Mouse (Mus musculus): ENCODE data around the gene Ech1. TPM values are rescaled to one million over a fixed set of nuclear protein-coding genes. Genes with fewer than 3 reads are reported as not detected.
A peak's percentile ranks its signal among the peaks of the same experiment; 100 is the strongest.

Gene Ech1
- polyA plus RNA-seq, 1 experiment from 2014 or later, result 91.4 TPM

GRCm38 (mm10) chr7:28792391-28793185 is 32.4 kb upstream of the Ech1 start:
- peaks cover 9% of the 10 kb centered on the region for H3K4me1 ChIP-seq
- 82% methylated on average over 14 of the region's 14 CpGs for WGBS

GRCm38 (mm10) chr7:28793834-28794233 is 31.2 kb upstream of the Ech1 start:
- no peak overlapping the region for H3K4me2 ChIP-seq
- 51% methylated on average over 2 of the region's 2 CpGs for WGBS
- no peaks in the 10 kb centered on the region for H3K27me3 ChIP-seq (replicated peaks)
- H3K9me3 ChIP-seq (replicated peaks), result no peaks in the 10 kb centered on the region
- ATAC-seq (ENCODE audit: low FRiP score), result no peak
- H3K4me3 ChIP-seq (replicated peaks), result no peak overlapping the region
- no peaks in the 10 kb centered on the region for H3K36me3 ChIP-seq
- H3K4me1 ChIP-seq, result peaks cover 9% of the 10 kb centered on the region
- H3K9ac ChIP-seq (replicated peaks), result no peak overlapping the region
- H3K27ac ChIP-seq (replicated peaks), result no peak overlapping the region

More at GRCm38 (mm10) chr7:28792391-28793185, 32.4 kb upstream of the Ech1 start:
- H3K4me2 ChIP-seq, result no peak overlapping the region
- peaks cover 8% of the 10 kb centered on the region; the same call in 1 of the 2 replicates for H3K36me3 ChIP-seq
- H3K27me3 ChIP-seq (replicated peaks), result no peaks in the 10 kb centered on the region
- H3K4me3 ChIP-seq (replicated peaks), result no peak overlapping the region
- no peak overlapping the region for H3K9ac ChIP-seq (replicated peaks)
- ATAC-seq (ENCODE audit: low FRiP score), result no peak
- no peak overlapping the region for H3K27ac ChIP-seq (replicated peaks)
- H3K9me3 ChIP-seq (replicated peaks), result no peaks in the 10 kb centered on the region

- Histone ChIP-seq H3K36me3 (no peaks in the 10 kb centered on the region), H3K4me2 (no peak overlapping the region), H3K9ac (replicated peaks) (no peak overlapping the region), H3K27me3 (replicated peaks) (no peaks in the 10 kb centered on the region), H3K27ac (replicated peaks) (no peak overlapping the region), H3K4me3 (replicated peaks) (no peak overlapping the region), H3K9me3 (replicated peaks) (no peaks in the 10 kb centered on the region), H3K4me1 (peaks cover 9% of the 10 kb centered on the region)
- ATAC-seq (ENCODE audit: low FRiP score), result no peak
- 82% methylated on average over 3 of the region's 3 CpGs for WGBS
These were observed 30.5 kb upstream of the Ech1 start for GRCm38 (mm10) chr7:28794496-28794895.

GRCm38 (mm10) chr7:28795832-28796231 is 29.2 kb upstream of the Ech1 start:
- Histone ChIP-seq H3K4me1 (peaks cover 9% of the 10 kb centered on the region), H3K9ac (replicated peaks) (no peak overlapping the region), H3K36me3 (no peaks in the 10 kb centered on the region), H3K4me3 (replicated peaks) (no peak overlapping the region), H3K27ac (replicated peaks) (no peak overlapping the region), H3K27me3 (replicated peaks) (no peaks in the 10 kb centered on the region), H3K4me2 (peak overlapping the region; percentile 43; the same call in 1 of the 2 replicates), H3K9me3 (replicated peaks) (no peaks in the 10 kb centered on the region)
- 80% methylated on average over 15 of the region's 15 CpGs for WGBS
- ATAC-seq (ENCODE audit: low FRiP score), result no peak

- H3K4me3 ChIP-seq (replicated peaks), result no peak overlapping the region
- peak overlapping the region; percentile 43 for H3K4me2 ChIP-seq
- peaks cover 9% of the 10 kb centered on the region for H3K4me1 ChIP-seq
- H3K27ac ChIP-seq (replicated peaks), result no peak overlapping the region
- WGBS, result 18% methylated on average over 32 of the region's 32 CpGs
- ATAC-seq (ENCODE audit: low FRiP score), result peak; percentile 65
- no peak overlapping the region for H3K9ac ChIP-seq (replicated peaks)
- no peaks in the 10 kb centered on the region for H3K9me3 ChIP-seq (replicated peaks)
- no peaks in the 10 kb centered on the region for H3K27me3 ChIP-seq (replicated peaks)
- H3K36me3 ChIP-seq, result no peaks in the 10 kb centered on the region
These were observed 28.4 kb upstream of the Ech1 start for GRCm38 (mm10) chr7:28796562-28796975.

- Histone ChIP-seq H3K27me3 (replicated peaks) (no peaks in the 10 kb centered on the region), H3K4me1 (peaks cover 17% of the 10 kb centered on the region), H3K4me3 (replicated peaks) (no peak overlapping the region), H3K27ac (replicated peaks) (no peak overlapping the region), H3K4me2 (no peak overlapping the region), H3K9ac (replicated peaks) (no peak overlapping the region), H3K9me3 (replicated peaks) (no peaks in the 10 kb centered on the region), H3K36me3 (no peaks in the 10 kb centered on the region)
- ATAC-seq (ENCODE audit: low FRiP score), result no peak
- 95% methylated on average over 9 of the region's 9 CpGs for WGBS
These were observed 25.0 kb upstream of the Ech1 start for GRCm38 (mm10) chr7:28799994-28800393.

- Histone ChIP-seq H3K4me2 (no peak overlapping the region), H3K9ac (replicated peaks) (no peak overlapping the region), H3K4me1 (peaks cover 14% of the 10 kb centered on the region), H3K27ac (replicated peaks) (peak overlapping the region; percentile 74), H3K36me3 (no peaks in the 10 kb centered on the region), H3K27me3 (replicated peaks) (no peaks in the 10 kb centered on the region), H3K4me3 (replicated peaks) (no peak overlapping the region), H3K9me3 (replicated peaks) (no peaks in the 10 kb centered on the region)
- 68% methylated on average over 3 of the region's 3 CpGs for WGBS
- no peak for ATAC-seq (ENCODE audit: low FRiP score)
These were observed 23.6 kb upstream of the Ech1 start for GRCm38 (mm10) chr7:28801451-28801850.

GRCm38 (mm10) chr7:28801901-28802670 is 22.9 kb upstream of the Ech1 start:
- Histone ChIP-seq H3K9ac (replicated peaks) (no peak overlapping the region), H3K9me3 (replicated peaks) (no peaks in the 10 kb centered on the region), H3K36me3 (no peaks in the 10 kb centered on the region), H3K4me1 (peaks cover 8% of the 10 kb centered on the region), H3K27me3 (replicated peaks) (no peaks in the 10 kb centered on the region), H3K27ac (replicated peaks) (peak overlapping the region; percentile 74), H3K4me2 (no peak overlapping the region), H3K4me3 (replicated peaks) (no peak overlapping the region)
- 15% methylated on average over 10 of the region's 10 CpGs for WGBS
- no peak for ATAC-seq (ENCODE audit: low FRiP score)

GRCm38 (mm10) chr7:28802846-28803588 is 22.0 kb upstream of the Ech1 start:
- Histone ChIP-seq H3K4me3 (replicated peaks) (no peak overlapping the region), H3K9ac (replicated peaks) (no peak overlapping the region), H3K27ac (replicated peaks) (peak overlapping the region; percentile 74), H3K27me3 (replicated peaks) (no peaks in the 10 kb centered on the region), H3K4me1 (peaks cover 14% of the 10 kb centered on the region), H3K9me3 (replicated peaks) (no peaks in the 10 kb centered on the region), H3K4me2 (no peak overlapping the region), H3K36me3 (no peaks in the 10 kb centered on the region)
- WGBS, result 10% methylated on average over 10 of the region's 10 CpGs
- no peak for ATAC-seq (ENCODE audit: low FRiP score)

GRCm38 (mm10) chr7:28803756-28804155 is 21.3 kb upstream of the Ech1 start:
- H3K27ac ChIP-seq (replicated peaks), result peak overlapping the region; percentile 74; the same call in 1 of the 2 replicates
- 39% methylated on average over 4 of the region's 4 CpGs for WGBS
- H3K9me3 ChIP-seq (replicated peaks), result no peaks in the 10 kb centered on the region
- peaks cover 18% of the 10 kb centered on the region for H3K4me1 ChIP-seq
- no peak overlapping the region for H3K9ac ChIP-seq (replicated peaks)
- H3K27me3 ChIP-seq (replicated peaks), result no peaks in the 10 kb centered on the region
- H3K4me3 ChIP-seq (replicated peaks), result no peak overlapping the region
- no peak for ATAC-seq (ENCODE audit: low FRiP score)
- no peaks in the 10 kb centered on the region for H3K36me3 ChIP-seq
- H3K4me2 ChIP-seq, result no peak overlapping the region

- Histone ChIP-seq H3K9me3 (replicated peaks) (no peaks in the 10 kb centered on the region), H3K4me1 (peaks cover 20% of the 10 kb centered on the region), H3K4me3 (replicated peaks) (no peak overlapping the region), H3K27ac (replicated peaks) (no peak overlapping the region), H3K27me3 (replicated peaks) (no peaks in the 10 kb centered on the region), H3K36me3 (no peaks in the 10 kb centered on the region), H3K9ac (replicated peaks) (no peak overlapping the region), H3K4me2 (no peak overlapping the region)
- WGBS, result 73% methylated on average over 4 of the region's 4 CpGs
- no peak for ATAC-seq (ENCODE audit: low FRiP score)
These were observed 18.1 kb upstream of the Ech1 start for GRCm38 (mm10) chr7:28806869-28807268.
